In the genomic region with DNA sequence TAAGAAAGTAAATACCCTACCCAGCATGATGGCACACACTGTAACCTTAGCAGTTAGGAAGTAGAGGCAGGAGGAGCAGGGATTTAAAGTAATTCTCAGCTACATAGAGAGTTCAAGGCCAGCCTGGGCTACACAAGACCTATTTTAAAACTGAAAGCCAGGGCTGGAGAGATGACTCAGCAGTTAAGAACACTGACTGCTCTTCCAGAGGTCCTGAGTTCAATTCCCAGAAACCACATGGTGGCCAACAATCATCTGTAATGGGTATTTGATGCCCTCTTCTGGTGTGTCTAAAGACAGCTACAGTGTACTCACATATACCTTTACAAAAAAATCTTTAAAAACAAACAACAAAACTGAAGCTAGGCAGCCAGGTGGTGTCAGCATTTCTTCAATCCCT, we compare ENCODE assay signal across 19 mouse cellular contexts. TPM values are rescaled to one million over a fixed set of nuclear protein-coding genes. Genes with fewer than 3 reads are reported as not detected.
A peak's percentile ranks its signal among the peaks of the same experiment; 100 is the strongest.
DNase-seq lines count a peak whose midpoint lies in the region; ATAC-seq and TF ChIP-seq lines count a peak whose summit lies in the region.
"Had no signal": no experiment of that assay in that cellular context is flagged by ENCODE, and none has a peak within 500 bp of the region (broad histone marks: within the 10 kb centered on the region; RNA-seq: fewer than 3 reads in every experiment).

No protein-coding gene starts in this region.

- no peaks in the 10 kb centered on the region; the same call in 1 of the 2 replicates for H3K27me3 ChIP-seq in liver, embryonic 12.5 days (replicated peaks)
- no peaks in the 10 kb centered on the region for H3K27me3 ChIP-seq in liver, postnatal 0 days (ENCODE audit: insufficient read depth, low read length)
- H3K27me3 ChIP-seq in stomach, postnatal 0 days (ENCODE audit: control insufficient read depth, insufficient read depth, low read length): no peaks in the 10 kb centered on the region
- H3K27me3 ChIP-seq: embryonic facial prominence, embryonic 12.5 days; heart, embryonic 12.5 days; lung, embryonic 15.5 days had no signal

- no peak for DNase-seq in gastrocnemius, adult 2 months
- DNase-seq in gastrocnemius, postnatal 4 days (ENCODE audit: low spot score in 2 of 2): no peak
- DNase-seq in liver, postnatal 0 days: no peak
- DNase-seq in NIH3T3 (ENCODE audit: low read depth): peak; percentile 45
- no peak for DNase-seq in stomach, postnatal 0 days (ENCODE audit: low spot score)
- no peak for DNase-seq in gastrocnemius, postnatal 14 days
- DNase-seq in heart, adult 9 months (ENCODE audit: low spot score in 2 of 2): no peak
- DNase-seq: cerebellum, adult 18-20 months; cerebellum, postnatal 25 days; heart, postnatal 10 days; kidney, adult 18-20 months had no signal

- peaks cover 32% of the 10 kb centered on the region for H3K4me1 ChIP-seq in liver, embryonic 12.5 days
- peaks cover 8% of the 10 kb centered on the region for H3K4me1 ChIP-seq in liver, postnatal 0 days (ENCODE audit: insufficient read depth)
- H3K4me1 ChIP-seq in stomach, postnatal 0 days (replicated peaks; ENCODE audit: control insufficient read depth, insufficient read depth): no peaks in the 10 kb centered on the region
- H3K4me1 ChIP-seq: limb, embryonic 12.5 days had no signal

- H3K27ac ChIP-seq in gastrocnemius, adult 2 months: peak overlapping the region; percentile 54
- H3K27ac ChIP-seq in liver, embryonic 12.5 days: no peak overlapping the region
- H3K27ac ChIP-seq in liver, postnatal 0 days (ENCODE audit: low read depth): no peak overlapping the region
- 0 out of 2 replicates have a peak overlapping the region, but pooled peaks have one; percentile 13 for H3K27ac ChIP-seq in stomach, postnatal 0 days (replicated peaks)
- H3K27ac ChIP-seq: embryonic facial prominence, embryonic 12.5 days; limb, embryonic 12.5 days; liver, embryonic 14.5 days; lung, embryonic 15.5 days had no signal

- ATAC-seq in liver, embryonic 12.5 days: no peak
- ATAC-seq in liver, postnatal 0 days: no peak
- ATAC-seq in stomach, postnatal 0 days (ENCODE audit: low FRiP score, low TSS enrichment): no peak
- ATAC-seq: forebrain, embryonic 13.5 days; inflammation-experienced regulatory T-cells, adult 6 months had no signal

- H3K36me3 ChIP-seq in liver, embryonic 12.5 days: no peaks in the 10 kb centered on the region
- H3K36me3 ChIP-seq in liver, postnatal 0 days (replicated peaks; ENCODE audit: insufficient read depth, low read length): no peaks in the 10 kb centered on the region
- no peaks in the 10 kb centered on the region for H3K36me3 ChIP-seq in stomach, postnatal 0 days (ENCODE audit: control insufficient read depth, insufficient read depth, low read length)
- H3K36me3 ChIP-seq: embryonic facial prominence, embryonic 12.5 days; heart, embryonic 12.5 days; limb, embryonic 12.5 days; lung, embryonic 15.5 days had no signal

- intact Hi-C loops in gastrocnemius, adult 2 months (cut with DNase I): no loop called here
- intact Hi-C loops in gastrocnemius, postnatal 14 days (cut with DNase I; ENCODE audit: low total_unique reads): no loop called here

- H3K9me3 ChIP-seq in liver, embryonic 12.5 days (replicated peaks): peaks cover 5% of the 10 kb centered on the region; the same call in 1 of the 2 replicates
- H3K9me3 ChIP-seq in liver, postnatal 0 days (ENCODE audit: low read length): no peaks in the 10 kb centered on the region
- H3K9me3 ChIP-seq in stomach, postnatal 0 days (ENCODE audit: control insufficient read depth, low read length): no peaks in the 10 kb centered on the region
- H3K9me3 ChIP-seq: embryonic facial prominence, embryonic 12.5 days; forebrain, embryonic 13.5 days; heart, embryonic 12.5 days; limb, embryonic 12.5 days; lung, embryonic 15.5 days had no signal

- peak overlapping the region; percentile 17; the same call in 1 of the 2 replicates for H3K9ac ChIP-seq in liver, embryonic 12.5 days
- no peak overlapping the region for H3K9ac ChIP-seq in liver, postnatal 0 days (replicated peaks)
- no peak overlapping the region for H3K9ac ChIP-seq in stomach, postnatal 0 days (ENCODE audit: low read length)
- H3K9ac ChIP-seq: embryonic facial prominence, embryonic 12.5 days; forebrain, embryonic 13.5 days; heart, embryonic 12.5 days; limb, embryonic 12.5 days; liver, embryonic 14.5 days; lung, embryonic 15.5 days had no signal

- no peak overlapping the region for H3K4me2 ChIP-seq in liver, embryonic 12.5 days
- no peak overlapping the region for H3K4me2 ChIP-seq in liver, postnatal 0 days (ENCODE audit: low read depth, low read length)
- no peak overlapping the region for H3K4me2 ChIP-seq in stomach, postnatal 0 days (replicated peaks; ENCODE audit: low read depth)
- H3K4me2 ChIP-seq: embryonic facial prominence, embryonic 12.5 days; forebrain, embryonic 13.5 days; heart, embryonic 12.5 days; limb, embryonic 12.5 days; lung, embryonic 15.5 days had no signal

- TF ChIP-seq CTCF in gastrocnemius, adult 2 months (IDR thresholded peaks at IDR 0.05): no peak
- no peak for TF ChIP-seq CTCF in liver, postnatal 0 days (IDR thresholded peaks at IDR 0.05; ENCODE audit: low read depth)
- no peak for TF ChIP-seq CTCF in stomach, postnatal 0 days (IDR thresholded peaks at IDR 0.05; ENCODE audit: low read depth)

- H3K4me3 ChIP-seq in gastrocnemius, adult 2 months: no peak overlapping the region
- H3K4me3 ChIP-seq in liver, embryonic 12.5 days: no peak overlapping the region
- no peak overlapping the region for H3K4me3 ChIP-seq in liver, postnatal 0 days (ENCODE audit: low read depth, low read length)
- H3K4me3 ChIP-seq in stomach, postnatal 0 days (ENCODE audit: low read depth, low read length): no peak overlapping the region
- H3K4me3 ChIP-seq: embryonic facial prominence, embryonic 12.5 days; forebrain, embryonic 13.5 days; heart, embryonic 12.5 days; limb, embryonic 12.5 days; lung, embryonic 15.5 days had no signal

- TF ChIP-seq EP300 in liver, postnatal 0 days (IDR thresholded peaks at IDR 0.05; ENCODE audit: low read depth): no peak
- TF ChIP-seq EP300 in stomach, postnatal 0 days (optimal IDR thresholded peaks at IDR 0.05): no peak

RNA-seq across cellular contexts. Expression of a gene that starts 4.3 kb away (rescaled TPM):
- 10 to 100 TPM; 36.8 to 37.0 TPM for total RNA-seq in gastrocnemius, adult 2 months (2021)
- total RNA-seq in gastrocnemius, postnatal 4 days (2021): 10 to 100 TPM; 74.7 to 87.6 TPM
- polyA plus RNA-seq in liver, embryonic 12.5 days (2016; fragmentation: Nextera tagmentation; extraction: Ambion mirVana): 23.7 and 25.7 TPM in 2 replicates
- 28.6 and 30.6 TPM in 2 replicates for polyA plus RNA-seq in liver, postnatal 0 days (2015; fragmentation: Nextera tagmentation; extraction: Ambion mirVana)
- 57.2 and 61.2 TPM in 2 replicates for polyA plus RNA-seq in stomach, postnatal 0 days (2015; fragmentation: Nextera tagmentation; extraction: Ambion mirVana)
- 10 to 100 TPM; 34.9 to 35.5 TPM for total RNA-seq in gastrocnemius, postnatal 14 days (2021)

RNA-seq across cellular contexts. Expression of a gene that starts 8.0 kb away (rescaled TPM):
- total RNA-seq in gastrocnemius, adult 2 months (2021): 10 to 100 TPM; 26.9 to 33.3 TPM
- total RNA-seq in gastrocnemius, postnatal 4 days (2021): 10 to 100 TPM; 22.3 to 23.8 TPM
- polyA plus RNA-seq in liver, embryonic 12.5 days (2016; fragmentation: Nextera tagmentation; extraction: Ambion mirVana): 41.2 and 42.7 TPM in 2 replicates
- polyA plus RNA-seq in liver, postnatal 0 days (2015; fragmentation: Nextera tagmentation; extraction: Ambion mirVana): 12.5 and 12.9 TPM in 2 replicates
- polyA plus RNA-seq in stomach, postnatal 0 days (2015; fragmentation: Nextera tagmentation; extraction: Ambion mirVana): 21.6 and 22.0 TPM in 2 replicates
- total RNA-seq in gastrocnemius, postnatal 14 days (2021): 10 to 100 TPM; 19.9 to 20.5 TPM

Comparison
In these comparisons a context has a peak if more than half of its experiments do, and no peak if none do; other contexts are left out.
1. H3K27ac ChIP-seq: peak in gastrocnemius, adult 2 months (single experiment) and stomach, postnatal 0 days (single experiment); none in liver, embryonic 12.5 days (single experiment) and liver, postnatal 0 days (single experiment).